In genomic region chr9:43226573-43227160, GRCm38 (mm10) we compare ENCODE assay signal across 19 mouse cellular contexts. TPM values are rescaled to one million over a fixed set of nuclear protein-coding genes. Genes with fewer than 3 reads are reported as not detected.
DNase-seq lines count a peak whose midpoint lies in the region; ATAC-seq and TF ChIP-seq lines count a peak whose summit lies in the region.
"Had no signal": no experiment of that assay in that cellular context is flagged by ENCODE, and none has a peak within 500 bp of the region (broad histone marks: within the 10 kb centered on the region; RNA-seq: fewer than 3 reads in every experiment).

No protein-coding gene starts in this region.

- H3K9me3 ChIP-seq in limb, embryonic 12.5 days, result no peaks in the 10 kb centered on the region
- H3K9me3 ChIP-seq in limb, embryonic 10.5 days (replicated peaks), result no peaks in the 10 kb centered on the region
- no peaks in the 10 kb centered on the region for H3K9me3 ChIP-seq in intestine, postnatal 0 days (ENCODE audit: control insufficient read depth)
- no peaks in the 10 kb centered on the region for H3K9me3 ChIP-seq in stomach, postnatal 0 days (ENCODE audit: control insufficient read depth, low read length)
- H3K9me3 ChIP-seq: forebrain, embryonic 13.5 days; midbrain, embryonic 13.5 days; neural tube, embryonic 12.5 days had no signal

- no peak for TF ChIP-seq CTCF in intestine, postnatal 0 days (IDR thresholded peaks at IDR 0.05; ENCODE audit: low read depth)
- TF ChIP-seq CTCF in stomach, postnatal 0 days (IDR thresholded peaks at IDR 0.05; ENCODE audit: low read depth), result no peak

- no peak for TF ChIP-seq EP300 in stomach, postnatal 0 days (optimal IDR thresholded peaks at IDR 0.05)

- peak overlapping the region; percentile 14; the same call in 1 of the 2 replicates for H3K27ac ChIP-seq in limb, embryonic 12.5 days
- H3K27ac ChIP-seq in limb, embryonic 10.5 days, result no peak overlapping the region
- peak overlapping the region; percentile 93 for H3K27ac ChIP-seq in intestine, postnatal 0 days (ENCODE audit: low read depth, low read length)
- H3K27ac ChIP-seq in stomach, postnatal 0 days (replicated peaks), result peak overlapping the region; percentile 31; the same call in 1 of the 2 replicates
- H3K27ac ChIP-seq: forebrain, embryonic 13.5 days; layer of hippocampus, adult 2 months; midbrain, embryonic 13.5 days; neural tube, embryonic 12.5 days had no signal

- no peak overlapping the region; the same call in 1 of the 2 replicates for H3K9ac ChIP-seq in limb, embryonic 12.5 days (replicated peaks)
- 0 out of 2 replicates have a peak overlapping the region, but pooled peaks have one; percentile 11 for H3K9ac ChIP-seq in intestine, postnatal 0 days (ENCODE audit: low read depth, low read length)
- no peak overlapping the region for H3K9ac ChIP-seq in stomach, postnatal 0 days (ENCODE audit: low read length)
- H3K9ac ChIP-seq: forebrain, embryonic 13.5 days; midbrain, embryonic 13.5 days; neural tube, embryonic 12.5 days had no signal

- H3K27me3 ChIP-seq in limb, embryonic 12.5 days, result no peaks in the 10 kb centered on the region
- H3K27me3 ChIP-seq in limb, embryonic 10.5 days (ENCODE audit: low read depth, poor library complexity, severe bottlenecking), result no peaks in the 10 kb centered on the region
- no peaks in the 10 kb centered on the region for H3K27me3 ChIP-seq in intestine, postnatal 0 days (replicated peaks; ENCODE audit: control insufficient read depth, insufficient read depth, low read length)
- no peaks in the 10 kb centered on the region for H3K27me3 ChIP-seq in stomach, postnatal 0 days (ENCODE audit: control insufficient read depth, insufficient read depth, low read length)
- H3K27me3 ChIP-seq: forebrain, embryonic 13.5 days; neural tube, embryonic 12.5 days had no signal

- H3K36me3 ChIP-seq in limb, embryonic 12.5 days, result peaks cover 89% of the 10 kb centered on the region
- H3K36me3 ChIP-seq in limb, embryonic 10.5 days, result peaks cover 98% of the 10 kb centered on the region
- peaks cover 28% of the 10 kb centered on the region; the same call in 1 of the 2 replicates for H3K36me3 ChIP-seq in intestine, postnatal 0 days (ENCODE audit: control insufficient read depth, insufficient read depth)
- H3K36me3 ChIP-seq in stomach, postnatal 0 days (ENCODE audit: control insufficient read depth, insufficient read depth, low read length), result no peaks in the 10 kb centered on the region; the same call in 1 of the 2 replicates
- H3K36me3 ChIP-seq: midbrain, embryonic 13.5 days; neural tube, embryonic 12.5 days had no signal

- DNase-seq in limb, embryonic 10.5 days (ENCODE audit: low spot score), result no peak
- DNase-seq in kidney, postnatal 25 days, result peak; percentile 71 to 83
- DNase-seq in stomach, postnatal 0 days (ENCODE audit: low spot score), result peak; percentile 70
- DNase-seq in lung, postnatal 4 days, result no peak
- DNase-seq in urinary bladder, adult 2 months (ENCODE audit: low spot score), result no peak
- DNase-seq in cerebellum, adult 9-11 months, result no peak
- DNase-seq: adrenal gland, postnatal 36 days; cerebellum, adult 11-12 months; retina, postnatal 1 day; thymus, postnatal 25 days had no signal

- H3K4me2 ChIP-seq in limb, embryonic 12.5 days, result no peak overlapping the region
- peak overlapping the region; percentile 43 for H3K4me2 ChIP-seq in intestine, postnatal 0 days (replicated peaks; ENCODE audit: low read depth)
- H3K4me2 ChIP-seq in stomach, postnatal 0 days (replicated peaks; ENCODE audit: low read depth), result no peak overlapping the region
- H3K4me2 ChIP-seq: forebrain, embryonic 13.5 days; midbrain, embryonic 13.5 days; neural tube, embryonic 12.5 days had no signal

- WGBS in limb, embryonic 12.5 days, result 66% methylated on average over 9 of the region's 9 CpGs
- 79% methylated on average over 9 of the region's 9 CpGs for WGBS in limb, embryonic 10.5 days
- WGBS in intestine, postnatal 0 days, result 18% methylated on average over 9 of the region's 9 CpGs
- WGBS in stomach, postnatal 0 days, result 53% methylated on average over 9 of the region's 9 CpGs

- H3K4me3 ChIP-seq in limb, embryonic 12.5 days (replicated peaks), result no peak overlapping the region
- no peak overlapping the region for H3K4me3 ChIP-seq in limb, embryonic 10.5 days
- no peak overlapping the region for H3K4me3 ChIP-seq in intestine, postnatal 0 days (ENCODE audit: low read depth, low read length)
- H3K4me3 ChIP-seq in stomach, postnatal 0 days (ENCODE audit: low read depth, low read length), result no peak overlapping the region
- H3K4me3 ChIP-seq: forebrain, embryonic 13.5 days; layer of hippocampus, adult 2 months; midbrain, embryonic 13.5 days; neural tube, embryonic 12.5 days had no signal

- peaks cover 50% of the 10 kb centered on the region for H3K4me1 ChIP-seq in limb, embryonic 12.5 days (replicated peaks)
- H3K4me1 ChIP-seq in limb, embryonic 10.5 days, result peaks cover 56% of the 10 kb centered on the region
- peaks cover 38% of the 10 kb centered on the region for H3K4me1 ChIP-seq in intestine, postnatal 0 days (replicated peaks; ENCODE audit: control insufficient read depth, insufficient read depth, low read length)
- H3K4me1 ChIP-seq in stomach, postnatal 0 days (replicated peaks; ENCODE audit: control insufficient read depth, insufficient read depth), result peaks cover 8% of the 10 kb centered on the region; the same call in 1 of the 2 replicates

- ATAC-seq in limb, embryonic 12.5 days (ENCODE audit: insufficient number of reproducible peaks, insufficient read depth, low FRiP score, low TSS enrichment, low read depth), result no peak
- peak; percentile 80 for ATAC-seq in intestine, postnatal 0 days
- peak; percentile 70 for ATAC-seq in stomach, postnatal 0 days (ENCODE audit: low FRiP score, low TSS enrichment)
- ATAC-seq: forebrain, embryonic 13.5 days; lung, postnatal 0 days; midbrain, embryonic 13.5 days had no signal

RNA-seq across cellular contexts. Expression of gene Oaf, which starts 13.0 kb away (rescaled TPM):
- polyA plus RNA-seq in limb, embryonic 12.5 days (2016; fragmentation: Nextera tagmentation; extraction: Ambion mirVana), result 100 and 102 TPM in 2 replicates
- polyA plus RNA-seq in limb, embryonic 10.5 days (2016; fragmentation: Nextera tagmentation; extraction: Ambion mirVana), result 68.6 and 87.4 TPM in 2 replicates
- polyA plus RNA-seq in intestine, postnatal 0 days (2015; fragmentation: Nextera tagmentation; extraction: Ambion mirVana), result 39.7 and 45.5 TPM in 2 replicates
- 30.9 and 31.9 TPM in 2 replicates for polyA plus RNA-seq in stomach, postnatal 0 days (2015; fragmentation: Nextera tagmentation; extraction: Ambion mirVana)
- polyA plus RNA-seq in urinary bladder, adult 2 months (2012; rRNA removed), result 53.7 and 67.1 TPM in 2 replicates

RNA-seq across cellular contexts. Expression of gene Pou2f3, which starts 16.5 kb away (rescaled TPM):
- not detected in 2 replicates for polyA plus RNA-seq in limb, embryonic 12.5 days (2016; fragmentation: Nextera tagmentation; extraction: Ambion mirVana)
- polyA plus RNA-seq in limb, embryonic 10.5 days (2016; fragmentation: Nextera tagmentation; extraction: Ambion mirVana), result 0.08 TPM in 1 of 2 replicates, not detected in the other
- polyA plus RNA-seq in intestine, postnatal 0 days (2015; fragmentation: Nextera tagmentation; extraction: Ambion mirVana), result 0.18 TPM in 2 replicates
- polyA plus RNA-seq in stomach, postnatal 0 days (2015; fragmentation: Nextera tagmentation; extraction: Ambion mirVana), result 1.7 and 2.5 TPM in 2 replicates
- polyA plus RNA-seq in urinary bladder, adult 2 months (2012; rRNA removed), result 0.28 and 0.53 TPM in 2 replicates
- polyA plus RNA-seq: embryonic facial prominence, embryonic 11.5 days; forebrain, embryonic 13.5 days; hindbrain, embryonic 11.5 days; neural tube, embryonic 12.5 days had no signal

Comparison
In these comparisons a context has a peak if more than half of its experiments do, and no peak if none do; other contexts are left out.
1. DNase-seq: peak in kidney, postnatal 25 days (2 of 2) and stomach, postnatal 0 days (single experiment); none in limb, embryonic 10.5 days (single experiment), lung, postnatal 4 days (0 of 2), urinary bladder, adult 2 months (single experiment) and cerebellum, adult 9-11 months (single experiment).